Mouse (Mus musculus): ENCODE results near the gene Ciart. TPM values are rescaled to one million over a fixed set of nuclear protein-coding genes. Genes with fewer than 3 reads are reported as not detected.
"Not testable (repeated sequence)": the region's sequence is repeated elsewhere in the genome, so short reads cannot be mapped to it uniquely, and the experiment has no call there.

The Ciart gene
- total and polyA plus RNA-seq, 3 experiments: 1.6 to 4.0 (median 1.9) TPM

DNA sequence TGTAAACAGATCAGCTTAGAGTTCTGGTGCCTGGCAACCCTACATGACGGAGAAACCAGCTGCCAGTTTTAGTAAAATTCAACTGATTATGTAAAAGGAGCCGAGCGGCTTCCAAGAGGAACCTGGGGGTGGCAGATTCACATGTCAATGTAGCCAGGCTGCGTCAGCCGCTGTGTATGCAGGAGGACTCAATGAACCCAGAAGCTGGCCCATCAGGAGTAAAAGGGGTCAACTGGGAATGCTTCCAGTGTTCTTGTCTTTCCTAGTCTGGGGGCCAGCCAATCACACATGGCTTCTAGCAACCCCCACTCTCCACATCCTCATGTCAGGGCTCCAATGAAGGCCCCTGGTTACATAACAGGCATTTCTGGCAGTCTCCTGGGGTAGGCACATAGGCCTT lies 17.0 kb downstream of the Ciart start:
- DNase-seq: no peak

DNA sequence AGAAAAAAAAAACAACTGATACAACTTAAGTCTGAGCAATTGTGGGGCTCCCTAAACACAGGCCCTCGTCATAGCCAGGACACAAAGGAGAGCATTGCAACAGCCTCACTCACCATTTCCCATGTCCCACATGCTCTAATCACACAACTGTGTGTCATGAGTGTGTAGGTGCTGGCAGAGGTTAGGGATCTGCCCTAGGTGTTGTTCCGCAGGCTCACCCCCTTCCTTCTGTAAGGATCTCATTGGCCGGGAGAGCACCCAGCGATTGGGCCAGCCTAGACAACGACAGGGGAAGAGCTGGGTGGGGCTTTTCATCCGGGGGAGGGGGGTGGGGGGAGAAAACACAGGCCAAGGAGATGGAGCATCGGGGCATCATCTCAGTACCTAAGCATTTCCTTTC lies 18.5 kb downstream of the Ciart start:
- DNase-seq: no peak

DNA sequence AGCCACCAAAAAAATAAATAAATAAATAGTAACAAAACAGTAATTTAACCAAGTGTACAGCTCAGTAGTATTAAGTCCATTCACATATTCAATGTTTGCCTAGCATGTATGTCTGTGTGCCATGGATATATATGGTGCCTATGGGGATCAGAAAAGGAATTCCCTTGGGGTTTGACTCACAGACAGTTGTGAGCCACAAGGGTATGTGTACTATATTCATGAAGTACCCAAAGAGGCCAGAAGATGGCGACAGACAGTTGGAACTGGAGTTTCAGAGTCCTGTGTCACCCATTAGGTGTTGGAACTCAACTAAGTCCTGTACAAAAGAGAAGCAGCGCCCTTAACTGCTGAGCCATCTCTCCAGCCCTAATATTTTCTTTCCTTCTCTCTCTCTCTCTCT lies 20.3 kb downstream of the Ciart start:
- DNase-seq: peak; percentile 68

DNA sequence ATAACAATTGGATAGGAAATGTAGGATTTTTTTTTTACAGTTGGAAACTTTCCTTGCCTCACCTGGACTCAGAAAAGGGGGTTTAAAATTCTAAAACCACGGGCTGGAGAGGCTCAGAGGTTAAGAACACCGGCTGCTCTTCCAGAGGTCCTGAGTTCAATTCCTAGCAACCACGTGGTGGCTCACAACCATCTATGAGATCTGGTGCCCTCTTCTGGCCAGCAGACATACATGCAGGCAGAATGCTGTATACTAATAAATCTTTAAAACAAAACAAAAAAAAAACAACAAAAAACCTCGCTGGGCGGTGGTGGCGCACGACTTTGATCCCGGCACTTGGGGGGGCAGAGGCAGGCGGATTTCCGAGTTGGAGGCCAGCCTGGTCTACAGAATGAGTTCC lies 20.8 kb downstream of the Ciart start:
- DNase-seq: no peak

DNA sequence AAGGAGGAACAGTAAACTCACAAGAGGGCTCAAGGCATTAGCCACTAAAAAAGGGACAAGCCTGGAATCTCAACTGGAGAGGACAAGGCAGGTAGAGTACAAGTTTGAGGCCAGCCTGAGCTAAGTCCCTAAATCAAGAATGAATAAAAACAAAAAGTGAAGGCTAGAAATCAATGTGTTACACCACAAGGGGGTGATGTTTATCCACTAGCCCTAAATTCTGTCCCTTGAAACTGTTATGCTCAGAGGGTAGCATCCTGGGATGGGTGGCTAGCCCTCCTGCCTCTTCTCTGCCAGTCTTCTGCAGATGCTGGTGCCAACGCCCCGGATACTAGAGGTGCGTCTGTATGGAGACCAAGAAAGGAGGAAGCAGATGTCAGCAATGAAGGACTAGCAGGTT lies 21.7 kb downstream of the Ciart start:
- DNase-seq: no peak

DNA sequence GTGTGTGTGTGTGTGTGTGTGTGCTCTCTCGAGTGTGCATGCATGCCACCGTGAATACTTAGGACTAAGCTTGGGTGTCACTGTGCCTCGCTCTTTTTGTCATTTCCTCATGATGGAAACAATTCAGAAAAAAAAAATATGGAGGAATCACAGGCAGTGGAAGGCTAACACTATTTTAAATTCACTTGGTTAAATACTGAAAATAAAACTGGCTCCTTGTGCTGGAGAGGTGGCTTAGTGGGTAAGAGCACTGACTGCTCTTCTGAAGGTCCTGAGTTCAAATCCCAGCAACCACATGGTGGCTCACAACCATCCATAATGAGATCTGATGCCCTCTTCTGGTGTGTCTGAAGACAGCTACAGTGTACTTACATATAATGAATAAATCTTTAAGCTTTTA lies 23.8 kb downstream of the Ciart start:
- DNase-seq: not testable (repeated sequence)

DNA sequence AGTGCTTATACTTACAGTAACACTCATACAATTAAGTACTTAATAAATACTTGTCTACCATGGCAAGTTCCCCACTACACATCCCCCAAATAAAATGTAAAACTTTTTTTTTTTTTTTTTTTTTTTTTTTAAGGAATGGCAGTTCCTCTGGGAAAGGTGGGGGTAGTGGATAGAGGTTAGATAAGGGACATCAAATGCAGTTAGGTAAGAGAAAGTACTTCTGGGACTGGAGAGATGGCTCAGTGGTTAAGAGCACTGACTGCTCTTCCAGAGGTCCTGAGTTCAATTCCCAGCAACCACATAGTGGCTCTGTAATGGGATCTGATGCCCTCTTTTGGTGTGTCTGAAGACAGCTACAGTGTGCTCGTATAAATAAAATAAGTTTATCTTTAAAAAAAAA lies 25.0 kb downstream of the Ciart start:
- DNase-seq: not testable (repeated sequence)

DNA sequence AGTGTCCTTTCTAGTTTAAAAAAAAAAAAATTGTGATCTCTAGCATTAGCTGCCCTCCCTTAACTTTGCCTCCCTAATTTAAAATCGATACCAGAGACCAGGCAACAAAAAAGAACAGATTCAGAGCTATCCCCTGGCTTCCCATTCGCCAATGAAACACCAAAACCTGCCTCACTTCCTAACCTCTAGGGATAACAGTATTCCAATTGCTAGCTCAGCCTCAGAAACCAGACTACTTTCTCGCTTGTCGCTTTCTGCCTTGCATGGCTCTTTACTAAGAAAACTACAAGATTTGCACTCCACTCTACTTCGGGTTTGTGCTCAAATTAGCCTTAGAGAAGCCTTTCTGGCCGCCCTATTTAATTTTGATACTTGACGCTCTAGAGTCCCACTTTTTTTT lies 25.9 kb downstream of the Ciart start:
- no peak for DNase-seq

DNA sequence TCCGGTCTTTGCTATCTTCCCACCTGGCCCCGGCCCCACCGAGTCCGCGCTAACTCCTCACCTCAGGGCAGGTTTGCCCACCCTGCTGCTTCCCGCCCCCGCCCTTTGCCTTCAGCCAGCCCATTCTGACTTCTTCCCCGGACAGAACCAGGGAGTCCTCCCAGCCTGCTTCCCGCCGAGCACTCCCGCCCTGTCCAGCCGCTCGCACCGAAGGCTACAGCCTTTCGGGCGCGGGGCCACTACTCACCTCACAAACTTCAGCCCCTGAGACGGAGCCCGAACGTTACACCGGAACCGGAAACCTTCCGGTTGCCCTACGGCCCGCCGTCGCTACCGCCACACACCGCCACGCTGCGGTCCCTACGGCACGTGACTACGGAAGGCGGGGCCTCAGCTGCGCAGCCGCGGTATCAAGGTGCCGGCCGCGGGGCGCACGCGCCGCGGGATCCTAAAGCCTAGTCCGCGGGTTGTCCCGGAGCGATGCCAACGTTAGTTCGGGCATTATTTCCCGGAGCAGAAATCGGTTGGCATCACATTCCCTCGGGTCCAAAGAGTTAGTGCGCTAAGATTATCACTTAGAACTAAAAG lies 26.5 kb downstream of the Ciart start, which contains the start of gene Prpf3:
Prpf3 (minus strand) TSS at position 384 of the 588 bp plus-strand sequence.
- peak; percentile 98 for DNase-seq

DNA sequence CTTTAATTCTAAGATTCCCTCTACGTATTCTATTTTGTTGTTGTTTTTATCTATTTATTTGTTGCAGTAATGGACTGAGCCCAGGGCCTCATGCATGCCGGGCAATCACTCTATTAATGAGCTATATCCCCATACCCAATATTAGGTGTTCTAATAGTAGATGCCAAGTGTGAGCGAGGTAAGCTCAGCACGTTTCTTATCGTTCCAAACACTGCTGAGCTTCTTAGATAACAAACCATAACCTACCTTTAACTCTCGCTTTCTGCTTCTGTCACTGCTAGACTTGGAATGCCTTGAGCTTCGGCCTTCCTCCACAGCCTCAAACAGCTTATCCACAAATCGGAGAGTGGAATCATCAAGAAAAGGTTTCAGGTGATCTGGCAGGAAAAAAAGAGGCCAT lies 30.7 kb downstream of the Ciart start:
- no peak for DNase-seq

DNA sequence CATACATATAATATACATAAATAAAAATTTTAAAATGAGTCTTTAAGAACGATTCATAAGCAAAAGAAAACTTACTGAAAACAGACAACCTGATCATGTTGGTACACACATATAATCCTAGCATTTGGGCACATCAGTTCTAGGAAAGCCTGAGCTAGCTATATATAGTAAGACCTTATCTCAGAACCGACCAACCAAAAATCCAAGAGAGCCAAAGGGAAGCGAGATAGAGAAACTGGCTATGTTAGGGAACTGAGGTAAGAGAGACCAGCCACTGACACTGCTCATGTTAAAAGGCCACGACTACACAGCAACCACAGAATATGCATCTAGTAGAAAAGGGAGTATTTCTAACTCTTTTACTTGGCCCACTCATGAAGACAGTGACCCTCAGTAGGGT lies 31.4 kb downstream of the Ciart start:
- no peak for DNase-seq

DNA sequence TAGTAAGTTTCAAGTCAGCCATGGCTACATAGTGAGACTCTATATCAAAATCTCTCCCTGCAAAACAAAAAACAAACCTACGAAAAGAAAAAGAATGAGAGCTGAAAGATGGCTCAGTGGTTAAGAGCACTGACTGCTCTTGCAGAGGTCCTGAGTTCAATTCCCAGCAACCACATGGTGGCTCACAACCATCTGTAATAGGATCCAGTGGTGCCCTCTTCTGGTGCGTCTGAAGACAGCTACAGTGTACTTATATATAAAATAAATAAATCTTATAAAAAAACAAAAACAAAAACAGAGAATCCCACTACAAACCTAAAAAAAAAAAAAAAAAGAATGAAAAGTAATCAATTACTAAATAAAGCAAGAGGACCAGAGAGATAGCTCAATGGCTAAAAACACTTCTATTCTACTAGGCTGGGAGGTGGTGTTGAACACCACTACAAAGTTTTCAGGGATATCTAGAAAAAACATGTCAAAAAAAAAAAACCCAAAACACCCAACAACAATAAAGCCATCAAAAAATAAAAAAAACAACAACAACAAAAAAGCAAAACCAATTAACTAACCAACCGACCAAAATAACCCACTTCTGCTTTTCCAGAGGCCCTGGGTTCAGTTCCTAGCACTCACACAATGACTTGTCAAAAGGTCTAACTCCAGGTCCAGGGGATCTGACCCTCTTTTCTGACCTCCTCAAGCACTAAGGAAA lies 39.4 kb downstream of the Ciart start:
- no peak for DNase-seq

DNA sequence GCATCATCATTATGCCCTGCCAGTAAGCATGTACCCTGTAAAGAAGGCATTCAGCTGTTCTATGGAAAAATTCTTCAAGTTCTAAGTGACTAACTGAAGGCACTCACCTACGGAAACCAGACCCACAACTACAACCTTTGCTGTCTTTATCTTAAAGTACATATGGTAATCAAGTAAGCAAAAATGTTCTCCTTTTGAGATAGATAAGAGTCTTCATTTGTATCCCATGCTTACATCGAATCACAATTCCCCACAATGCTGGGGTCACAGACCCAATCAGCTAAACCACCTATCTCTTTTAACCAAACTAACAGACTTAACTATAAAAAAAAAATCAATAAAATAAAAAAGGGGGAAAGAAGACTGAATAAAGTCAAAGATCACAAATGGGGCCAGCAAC lies 42.8 kb downstream of the Ciart start:
- no peak for DNase-seq

DNA sequence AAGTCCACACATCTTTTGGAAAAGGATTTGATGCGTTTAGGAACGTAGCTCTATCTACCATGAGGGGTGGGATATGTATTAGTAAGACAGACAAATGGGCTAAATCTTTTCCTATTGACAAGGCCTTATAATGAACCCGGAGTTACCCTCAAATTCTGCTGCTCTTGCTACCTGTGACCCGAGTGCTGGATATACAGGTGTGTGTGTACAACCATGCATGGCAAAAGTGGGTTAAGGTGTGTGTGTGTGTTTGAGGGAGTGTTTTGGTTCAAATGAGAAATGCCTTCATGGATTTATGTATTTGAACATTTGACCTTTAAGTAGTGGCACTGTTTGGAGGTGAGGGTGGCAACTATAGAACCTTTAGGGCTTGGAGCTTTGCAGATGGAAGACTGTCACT lies 53.0 kb downstream of the Ciart start:
- no peak for DNase-seq

Other genes starting within 250 kb of the Ciart start
- 100 to 1,000 TPM; 152 to 159 TPM for gene Mcl1, start 223.5 kb downstream of the Ciart start, total RNA-seq (2021)
- gene Mcl1, start 223.5 kb downstream of the Ciart start, polyA plus RNA-seq (2012; rRNA removed): 272 and 291 TPM in 2 replicates
- gene Adamtsl4, start 194.3 kb downstream of the Ciart start, total RNA-seq (2021): 1 to 10 TPM; 6.0 to 8.8 TPM
- gene Adamtsl4, start 194.3 kb downstream of the Ciart start, polyA plus RNA-seq (2012; rRNA removed): 11.0 and 17.4 TPM in 2 replicates
- 100 to 1,000 TPM; 716 to 736 TPM for gene Ecm1, start 142.7 kb downstream of the Ciart start, total RNA-seq (2021)
- gene Ecm1, start 142.7 kb downstream of the Ciart start, polyA plus RNA-seq (2012; rRNA removed): 917 and 1,104 TPM in 2 replicates
- 10 to 100 TPM; 49.6 to 50.3 TPM for gene Tars2, start 122.0 kb downstream of the Ciart start, total RNA-seq (2021)
- gene Tars2, start 122.0 kb downstream of the Ciart start, polyA plus RNA-seq (2012; rRNA removed): 39.6 and 50.2 TPM in 2 replicates
- gene Rprd2, start 63.4 kb downstream of the Ciart start, total RNA-seq (2021): 10 to 100 TPM; 46.4 to 59.6 TPM
- gene Rprd2, start 63.4 kb downstream of the Ciart start, polyA plus RNA-seq (2012; rRNA removed): 6.3 and 8.1 TPM in 2 replicates
- 10 to 100 TPM; 30.0 to 35.1 TPM for gene Prpf3, start 26.4 kb downstream of the Ciart start, total RNA-seq (2021)
- gene Prpf3, start 26.4 kb downstream of the Ciart start, polyA plus RNA-seq (2012; rRNA removed): 4.6 and 5.6 TPM in 2 replicates
- 100 to 1,000 TPM; 309 to 364 TPM for gene Mrps21, start 10.7 kb downstream of the Ciart start, total RNA-seq (2021)
- 12.3 and 13.0 TPM in 2 replicates for gene Mrps21, start 10.7 kb downstream of the Ciart start, polyA plus RNA-seq (2012; rRNA removed)
- gene BC028528, start 9.8 kb upstream of the Ciart start, total RNA-seq (2021): 10 to 100 TPM; 13.0 to 15.2 TPM
- gene BC028528, start 9.8 kb upstream of the Ciart start, polyA plus RNA-seq (2012; rRNA removed): 1.8 TPM in 2 replicates
- gene Aph1a, start 11.7 kb upstream of the Ciart start, total RNA-seq (2021): 100 to 1,000 TPM in 1 of 2 experiments, 10 to 100 TPM in 1; 76.0 to 135 TPM
- 789 and 930 TPM in 2 replicates for gene Aph1a, start 11.7 kb upstream of the Ciart start, polyA plus RNA-seq (2012; rRNA removed)
- gene Car14, start 22.4 kb upstream of the Ciart start, total RNA-seq (2021): 1 to 10 TPM; 1.7 to 7.3 TPM
- 1.0 and 1.2 TPM in 2 replicates for gene Car14, start 22.4 kb upstream of the Ciart start, polyA plus RNA-seq (2012; rRNA removed)
- gene Anp32e, start 47.0 kb upstream of the Ciart start, total RNA-seq (2021): 10 to 100 TPM; 81.0 to 98.6 TPM
- gene Anp32e, start 47.0 kb upstream of the Ciart start, polyA plus RNA-seq (2012; rRNA removed): 5.8 and 7.4 TPM in 2 replicates
- 10 to 100 TPM; 12.9 to 24.7 TPM for gene Plekho1, start 113.8 kb upstream of the Ciart start, total RNA-seq (2021)
- gene Plekho1, start 113.8 kb upstream of the Ciart start, polyA plus RNA-seq (2012; rRNA removed): 13.8 and 14.0 TPM in 2 replicates
- 10 to 100 TPM; 38.3 to 39.4 TPM for gene Vps45, start 176.2 kb upstream of the Ciart start, total RNA-seq (2021)
- gene Vps45, start 176.2 kb upstream of the Ciart start, polyA plus RNA-seq (2012; rRNA removed): 2.6 and 3.0 TPM in 2 replicates
- 10 to 100 TPM; 25.0 to 38.2 TPM for gene Otud7b, start 222.3 kb upstream of the Ciart start, total RNA-seq (2021)
- 16.3 and 19.7 TPM in 2 replicates for gene Otud7b, start 222.3 kb upstream of the Ciart start, polyA plus RNA-seq (2012; rRNA removed)